Mouse (Mus musculus): ENCODE data around the gene Phldb2.

DNA sequence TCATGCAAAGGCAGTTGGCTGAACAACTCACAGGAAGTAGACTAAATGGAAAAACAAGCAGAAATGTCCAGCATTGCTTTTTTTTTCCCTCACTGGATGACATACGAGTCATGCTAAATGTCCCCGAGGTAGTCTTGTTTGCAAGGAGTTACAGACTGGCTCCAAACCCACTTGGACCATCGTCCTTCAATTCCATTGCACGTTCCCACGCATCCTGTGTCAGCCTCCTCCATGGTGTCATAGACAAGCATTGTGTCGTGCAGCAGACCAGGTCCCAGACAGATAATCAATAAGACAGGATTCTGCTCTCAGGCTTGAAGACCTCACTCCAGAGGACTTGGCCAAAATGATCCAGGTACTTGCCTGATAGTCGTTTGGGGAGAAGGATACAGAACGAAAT lies 10.4 kb upstream of the Phldb2 start:
- TF ChIP-seq GATA1 (IDR thresholded peaks at IDR 0.05; ENCODE audit: borderline replicate concordance, low read length) = no peak
- TF ChIP-seq FLI1 (IDR thresholded peaks at IDR 0.05; ENCODE audit: low read length) = no peak
